Mouse (Mus musculus) kidney, adult 2 months (tissue): ENCODE measurements around the gene Hist1h2bk. TPM values are rescaled to one million over a fixed set of nuclear protein-coding genes. Genes with fewer than 3 reads are reported as not detected.
"Not testable (repeated sequence)": the region's sequence is repeated elsewhere in the genome, so short reads cannot be mapped to it uniquely, and the experiment has no call there.

Experiments used
- DNase-seq: peaks from one replicate; pipeline ENCODE4 v3.0.0; 2021
- H3K27ac ChIP-seq: fragments of 200-500 bp; 2 replicates; pipeline ENCODE4 v1.5.1; 2012; ENCODE audit warnings: low read depth, low read length, control low read depth, inconsistent platforms; ENCODE audit not compliant: insufficient read depth
- H3K27me3 ChIP-seq: fragments of 200-500 bp; replicated peaks from 2 replicates; pipeline ENCODE4 v1.6.1; 2012; ENCODE audit warnings: mild to moderate bottlenecking, moderate library complexity, low read length, inconsistent platforms; ENCODE audit not compliant: control insufficient read depth, insufficient read depth
- H3K36me3 ChIP-seq: fragments of 200-500 bp; 2 replicates; pipeline ENCODE4 v1.6.1; 2012; ENCODE audit warnings: mild to moderate bottlenecking, moderate library complexity, low read length, inconsistent platforms; ENCODE audit not compliant: control insufficient read depth, insufficient read depth
- H3K4me1 ChIP-seq: fragments of 200-500 bp; 2 replicates; pipeline ENCODE4 v1.6.1; 2011; ENCODE audit warnings: low read length; ENCODE audit not compliant: control insufficient read depth, insufficient read depth
- H3K4me3 ChIP-seq: fragments of 200-500 bp; 2 replicates; pipeline ENCODE4 v1.5.1; 2011; ENCODE audit warnings: mild to moderate bottlenecking, low read depth, low read length, control low read depth; ENCODE audit not compliant: insufficient read depth
- CTCF ChIP-seq: fragments of 200-500 bp; conservative IDR thresholded peaks from 2 replicates; pipeline ENCODE4 v1.5.1; 2011; ENCODE audit warnings: low read depth, mild to moderate bottlenecking, control low read depth, low read length, moderate library complexity, mixed read lengths; ENCODE audit not compliant: insufficient read depth, insufficient read length
- POLR2A ChIP-seq: fragments of 200-500 bp; IDR thresholded peaks from one replicate; pipeline ENCODE4 v1.6.1; 2011; ENCODE audit warnings: low read depth, low read length, control low read depth
- WGBS: fragments of 180-500 bp; shearing (Covaris S2); methylation state at CpG from one replicate; pipeline ENCODE4 v1.1.7; 2018; 5-methylcytosine and 5-hydroxymethylcytosine counted together
- polyA plus RNA-seq: library from polyadenylated mRNA; depleted of rRNA; stranded (reverse); fragments of >200 nt; gene quantifications from 2 replicates; pipeline ENCODE4 v1.2.3, GENCODE M21; 2012; rRNA removed

Gene Hist1h2bk
- polyA plus RNA-seq, 1 experiment = 4.2 TPM

- Histone ChIP-seq H3K27ac (no peak overlapping the region), H3K27me3 (no peaks in the 10 kb centered on the region; the same call in 1 of the 2 replicates), H3K4me3 (0 out of 2 replicates have a peak overlapping the region, but pooled peaks have one; percentile 11), H3K36me3 (no peaks in the 10 kb centered on the region), H3K4me1 (no peaks in the 10 kb centered on the region)
- WGBS = 4% methylated on average over 14 of the region's 14 CpGs
- no peak for TF ChIP-seq CTCF
- no peak for TF ChIP-seq POLR2A
- DNase-seq = no peak
Observed at GRCm38 (mm10) chr13:22049737-22050440, 14.2 kb downstream of the Hist1h2bk start.

DNA sequence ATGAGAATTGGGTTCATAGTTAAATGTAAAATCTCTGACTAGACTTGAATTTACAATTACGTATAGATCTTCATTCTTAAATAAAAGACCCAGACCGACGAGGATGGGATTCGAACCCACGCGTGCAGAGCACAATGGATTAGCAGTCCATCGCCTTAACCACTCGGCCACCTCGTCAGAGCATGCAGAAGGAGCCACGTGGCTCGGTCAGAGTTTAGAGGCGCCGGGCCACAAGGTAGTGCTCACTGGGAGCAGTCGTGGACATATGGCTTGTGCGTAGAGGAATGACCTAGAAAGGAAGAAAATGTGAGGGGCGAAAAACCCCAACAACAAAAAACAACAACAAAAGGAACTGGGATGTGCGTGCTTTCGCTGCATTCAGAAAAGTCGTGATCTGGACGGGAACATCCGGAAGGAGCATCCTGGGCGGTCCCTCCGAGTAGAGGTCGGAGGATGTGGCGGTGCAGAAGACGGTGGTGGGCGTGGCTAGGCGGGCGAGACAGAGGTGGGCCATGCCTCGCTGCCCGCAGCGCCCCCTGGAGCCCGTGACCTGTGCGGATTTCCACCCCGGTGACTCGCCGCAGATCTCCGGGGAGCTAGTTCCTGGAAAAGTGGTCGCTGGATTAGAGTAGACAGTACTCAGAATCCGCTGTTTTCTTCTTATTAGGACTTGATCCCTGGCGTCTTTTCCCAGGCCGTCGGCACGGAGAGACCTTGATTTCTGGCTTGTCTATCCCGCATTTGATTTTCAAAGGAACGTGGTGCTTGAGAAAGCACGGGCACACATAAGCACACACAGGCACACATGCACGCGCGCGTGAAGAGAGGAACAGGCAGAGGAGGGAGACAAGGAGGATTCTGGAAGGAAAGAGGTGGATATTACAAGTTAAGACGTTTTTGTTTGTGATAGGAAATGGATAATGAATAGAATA, 15.2 kb downstream of the Hist1h2bk start:
- no peak for TF ChIP-seq POLR2A
- TF ChIP-seq CTCF = peak; percentile 56
- under 1% methylated on average over 52 of the region's 52 CpGs for WGBS
- no peaks in the 10 kb centered on the region for H3K36me3 ChIP-seq
- H3K4me1 ChIP-seq = no peaks in the 10 kb centered on the region
- no peak overlapping the region for H3K27ac ChIP-seq
- peak; percentile 93 for DNase-seq
- peak overlapping the region; percentile 51 for H3K4me3 ChIP-seq
- H3K27me3 ChIP-seq = no peaks in the 10 kb centered on the region; the same call in 1 of the 2 replicates

DNA sequence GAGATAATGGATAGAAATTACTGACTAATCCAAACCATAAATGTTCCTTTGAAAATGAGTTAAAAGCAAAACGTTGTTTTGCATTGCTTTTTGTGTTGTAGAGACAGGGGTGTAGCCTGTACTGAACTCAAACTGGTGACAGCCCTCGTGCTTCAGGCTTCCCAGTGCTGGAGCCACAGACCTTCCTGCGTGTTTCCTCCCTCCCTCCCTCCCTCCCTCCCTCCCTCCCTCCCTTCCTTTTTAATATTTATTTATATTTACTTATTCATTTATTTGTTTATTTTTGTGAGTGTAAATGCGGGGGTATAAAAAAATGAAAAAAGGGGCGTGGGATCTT, 15.8 kb downstream of the Hist1h2bk start:
- Histone ChIP-seq H3K4me1 (no peaks in the 10 kb centered on the region), H3K27me3 (no peaks in the 10 kb centered on the region; the same call in 1 of the 2 replicates), H3K36me3 (no peaks in the 10 kb centered on the region), H3K4me3 (no peak overlapping the region), H3K27ac (no peak overlapping the region)
- WGBS = 20% methylated on average over 5 of the region's 5 CpGs
- no peak for DNase-seq
- no peak for TF ChIP-seq POLR2A

DNA sequence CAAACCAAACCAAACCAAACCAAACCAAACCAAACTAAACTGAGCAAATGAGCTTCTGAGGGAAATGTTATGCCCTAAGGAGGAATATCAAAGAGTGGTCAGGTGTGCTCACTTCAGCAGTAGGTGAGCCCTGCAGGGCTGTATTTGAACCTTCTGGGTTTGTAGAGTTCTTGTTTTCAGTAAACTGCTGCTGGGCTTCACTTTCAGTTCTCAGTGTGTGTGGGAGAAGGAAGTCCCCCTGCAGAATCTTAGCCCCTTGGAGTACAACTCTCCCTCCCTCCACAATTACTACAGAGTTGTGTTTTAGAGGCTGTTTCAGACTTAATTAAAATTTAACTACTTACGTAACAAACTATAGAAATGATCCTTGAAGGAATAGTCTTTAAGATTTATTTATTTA, 18.1 kb downstream of the Hist1h2bk start:
- no peaks in the 10 kb centered on the region for H3K4me1 ChIP-seq
- no peaks in the 10 kb centered on the region; the same call in 1 of the 2 replicates for H3K27me3 ChIP-seq
- WGBS = 97% methylated on average over 1 of the region's 1 CpGs

GRCm38 (mm10) chr13:22061422-22061821, 25.8 kb downstream of the Hist1h2bk start:
- no peak overlapping the region for H3K27ac ChIP-seq
- TF ChIP-seq POLR2A (no peak), CTCF (no peak)
- H3K36me3 ChIP-seq = no peaks in the 10 kb centered on the region
- H3K4me3 ChIP-seq = no peak overlapping the region
- H3K27me3 ChIP-seq = no peaks in the 10 kb centered on the region
- 50% methylated on average over 1 of the region's 1 CpGs for WGBS
- no peaks in the 10 kb centered on the region for H3K4me1 ChIP-seq
- no peak for DNase-seq

More for the DNA sequence above, 18.1 kb downstream of the Hist1h2bk start:
- TF ChIP-seq POLR2A (no peak), CTCF (no peak)
- H3K4me3 ChIP-seq = no peak overlapping the region
- H3K36me3 ChIP-seq = no peaks in the 10 kb centered on the region
- H3K27ac ChIP-seq = no peak overlapping the region
- DNase-seq = no peak

GRCm38 (mm10) chr13:22063468-22063867, 27.8 kb downstream of the Hist1h2bk start:
- Histone ChIP-seq H3K4me1 (no peaks in the 10 kb centered on the region), H3K4me3 (no peak overlapping the region), H3K36me3 (no peaks in the 10 kb centered on the region), H3K27me3 (peaks cover 1% of the 10 kb centered on the region; the same call in 1 of the 2 replicates), H3K27ac (no peak overlapping the region)
- DNase-seq = no peak
- no peak for TF ChIP-seq POLR2A
- no peak for TF ChIP-seq CTCF
- 48% methylated on average over 1 of the region's 1 CpGs for WGBS

GRCm38 (mm10) chr13:22084140-22084539, 48.5 kb downstream of the Hist1h2bk start, which contains the start of gene Vmn1r188:
Vmn1r188 (plus strand) TSS chr13:22084440.
- H3K27me3 ChIP-seq, H3K4me1 ChIP-seq, H3K36me3 ChIP-seq, H3K4me3 ChIP-seq, DNase-seq, H3K27ac ChIP-seq: not testable (repeated sequence)
- 77% methylated on average over 1 of the region's 1 CpGs for WGBS

Other genes starting within 250 kb of the Hist1h2bk start
- gene Hist1h2an, start 248.7 kb upstream of the Hist1h2bk start, polyA plus RNA-seq = 0.33 TPM in 1 of 2 replicates, not detected in the other
- gene Hist1h2bp, start 248.4 kb upstream of the Hist1h2bk start, polyA plus RNA-seq = 0.43 TPM in 1 of 2 replicates, not detected in the other
- gene Hist1h2bq, start 225.7 kb upstream of the Hist1h2bk start, polyA plus RNA-seq = 1.4 and 2.7 TPM in 2 replicates
- not detected in 2 replicates for gene Hist1h2ao, start 225.4 kb upstream of the Hist1h2bk start, polyA plus RNA-seq
- not detected in 2 replicates for gene Hist1h4m, start 224.1 kb upstream of the Hist1h2bk start, polyA plus RNA-seq
- gene Hist1h4n, start 203.7 kb upstream of the Hist1h2bk start, polyA plus RNA-seq = 3.6 and 5.2 TPM in 2 replicates
- gene Hist1h2ap, start 202.4 kb upstream of the Hist1h2bk start, polyA plus RNA-seq = 7.6 and 8.6 TPM in 2 replicates
- gene Hist1h2br, start 202.1 kb upstream of the Hist1h2bk start, polyA plus RNA-seq = 1.3 and 2.1 TPM in 2 replicates
- 0.39 and 0.44 TPM in 2 replicates for gene Zfp184, start 90.8 kb upstream of the Hist1h2bk start, polyA plus RNA-seq
- gene Pom121l2, start 54.7 kb upstream of the Hist1h2bk start, polyA plus RNA-seq = 0.04 and 0.06 TPM in 2 replicates
- gene Prss16, start 26.1 kb upstream of the Hist1h2bk start, polyA plus RNA-seq = 0.22 TPM in 1 of 2 replicates, not detected in the other
- gene Hist1h2ah, start 302 bp upstream of the Hist1h2bk start, polyA plus RNA-seq = 0.95 and 3.4 TPM in 2 replicates
- gene Hist1h4i, start 5.5 kb downstream of the Hist1h2bk start, polyA plus RNA-seq = 10.5 and 12.5 TPM in 2 replicates
- 0.76 TPM in 1 of 2 replicates, not detected in the other for gene Hist1h2ag, start 7.1 kb downstream of the Hist1h2bk start, polyA plus RNA-seq
- gene Hist1h2bj, start 7.3 kb downstream of the Hist1h2bk start, polyA plus RNA-seq = 0.92 and 1.0 TPM in 2 replicates
- not detected in 2 replicates for gene Vmn1r188, start 48.6 kb downstream of the Hist1h2bk start, polyA plus RNA-seq
- gene Vmn1r189, start 70.0 kb downstream of the Hist1h2bk start, polyA plus RNA-seq = not detected in 2 replicates
- gene Vmn1r191, start 148.1 kb downstream of the Hist1h2bk start, polyA plus RNA-seq = not detected in 2 replicates
- not detected in 2 replicates for gene Vmn1r192, start 155.3 kb downstream of the Hist1h2bk start, polyA plus RNA-seq
- not detected in 2 replicates for gene Vmn1r193, start 187.3 kb downstream of the Hist1h2bk start, polyA plus RNA-seq
- not detected in 2 replicates for gene Vmn1r194, start 208.3 kb downstream of the Hist1h2bk start, polyA plus RNA-seq
- gene Vmn1r195, start 234.7 kb downstream of the Hist1h2bk start, polyA plus RNA-seq = not detected in 2 replicates